Mouse (Mus musculus): ENCODE measurements at regions not wholly inside any gene's neighbourhood (a gene's known extent, or its start where the extent isn't known, plus 50 kb on each side); places are given as distances from the start of the nearest gene placed in this dataset.
"Not testable (repeated sequence)": the region's sequence is repeated elsewhere in the genome, so short reads cannot be mapped to it uniquely, and the experiment has no call there.

GRCm38 (mm10) chr11:42754481-42755272 is 280.9 kb upstream of the Gm9972 start:
- no peak for DNase-seq (ENCODE audit: low spot score in 2 of 2)

GRCm38 (mm10) chr11:42755415-42755814 is 280.1 kb upstream of the Gm9972 start:
- no peak for DNase-seq (ENCODE audit: low spot score in 2 of 2)

- DNase-seq (ENCODE audit: low spot score in 2 of 2) = no peak
These were observed 270.3 kb upstream of the Gm9972 start for GRCm38 (mm10) chr11:42765213-42765612.

- DNase-seq (ENCODE audit: low spot score in 2 of 2) = no peak
These were observed 260.4 kb upstream of the Gm9972 start for GRCm38 (mm10) chr11:42775074-42775676.

GRCm38 (mm10) chr11:42811487-42811886 is 224.1 kb upstream of the Gm9972 start:
- DNase-seq (ENCODE audit: low spot score in 2 of 2) = no peak

- DNase-seq (ENCODE audit: low spot score in 2 of 2) = no peak
These were observed 219.8 kb upstream of the Gm9972 start for GRCm38 (mm10) chr11:42815753-42816152.

GRCm38 (mm10) chr11:42822835-42823234 is 212.7 kb upstream of the Gm9972 start:
- DNase-seq (ENCODE audit: low spot score in 2 of 2) = no peak

- DNase-seq (ENCODE audit: low spot score in 2 of 2) = no peak
These were observed 189.8 kb upstream of the Gm9972 start for GRCm38 (mm10) chr11:42845795-42846194.

GRCm38 (mm10) chr11:42854411-42854810 is 181.1 kb upstream of the Gm9972 start:
- DNase-seq (ENCODE audit: low spot score in 2 of 2) = no peak

GRCm38 (mm10) chr11:42857687-42858086 is 177.9 kb upstream of the Gm9972 start:
- DNase-seq (ENCODE audit: low spot score in 2 of 2) = no peak

GRCm38 (mm10) chr11:42874056-42874455 is 161.5 kb upstream of the Gm9972 start:
- no peak for DNase-seq (ENCODE audit: low spot score in 2 of 2)

- DNase-seq (ENCODE audit: low spot score in 2 of 2) = no peak
These were observed 135.5 kb upstream of the Gm9972 start for GRCm38 (mm10) chr11:42900024-42900423.

GRCm38 (mm10) chr11:42903459-42904012 is 132.0 kb upstream of the Gm9972 start:
- no peak for DNase-seq (ENCODE audit: low spot score in 2 of 2)

GRCm38 (mm10) chr11:42905561-42905960 is 130.0 kb upstream of the Gm9972 start:
- DNase-seq (ENCODE audit: low spot score in 2 of 2) = no peak

GRCm38 (mm10) chr11:42906020-42906419 is 129.5 kb upstream of the Gm9972 start:
- no peak for DNase-seq (ENCODE audit: low spot score in 2 of 2)

- no peak for DNase-seq (ENCODE audit: low spot score in 2 of 2)
These were observed 118.9 kb upstream of the Gm9972 start for GRCm38 (mm10) chr11:42916421-42917181.

GRCm38 (mm10) chr11:42919221-42919620 is 116.3 kb upstream of the Gm9972 start:
- no peak for DNase-seq (ENCODE audit: low spot score in 2 of 2)

GRCm38 (mm10) chr11:42927156-42927555 is 108.4 kb upstream of the Gm9972 start:
- no peak for DNase-seq (ENCODE audit: low spot score in 2 of 2)

- no peak for DNase-seq (ENCODE audit: low spot score in 2 of 2)
These were observed 106.6 kb upstream of the Gm9972 start for GRCm38 (mm10) chr11:42928916-42929315.

- DNase-seq (ENCODE audit: low spot score in 2 of 2) = not testable (repeated sequence)
These were observed 96.3 kb upstream of the Gm9972 start for GRCm38 (mm10) chr11:42939271-42939670.

- DNase-seq (ENCODE audit: low spot score in 2 of 2) = no peak
These were observed 94.0 kb upstream of the Gm9972 start for GRCm38 (mm10) chr11:42941561-42941960.

GRCm38 (mm10) chr11:42942284-42942683 is 93.3 kb upstream of the Gm9972 start:
- DNase-seq (ENCODE audit: low spot score in 2 of 2) = no peak
